Mouse (Mus musculus) kidney, adult 10 weeks (tissue): ENCODE results near the gene Crym. TPM values are rescaled to one million over a fixed set of nuclear protein-coding genes. Genes with fewer than 3 reads are reported as not detected.

Experiments used
- polyA plus RNA-seq: library from polyadenylated mRNA; stranded (reverse); fragments of 350-450 nt; fragmentation: Illumina TruSeq; extraction: RNeasy Lipid Tissue Mini Kit (QIAGEN cat#74804); gene quantifications from one replicate; pipeline ENCODE4 v1.2.3, GENCODE M21; 2014; ENCODE audit warnings: low read depth, low replicate concordance

The Crym gene
- 8.2 TPM for polyA plus RNA-seq

DNA sequence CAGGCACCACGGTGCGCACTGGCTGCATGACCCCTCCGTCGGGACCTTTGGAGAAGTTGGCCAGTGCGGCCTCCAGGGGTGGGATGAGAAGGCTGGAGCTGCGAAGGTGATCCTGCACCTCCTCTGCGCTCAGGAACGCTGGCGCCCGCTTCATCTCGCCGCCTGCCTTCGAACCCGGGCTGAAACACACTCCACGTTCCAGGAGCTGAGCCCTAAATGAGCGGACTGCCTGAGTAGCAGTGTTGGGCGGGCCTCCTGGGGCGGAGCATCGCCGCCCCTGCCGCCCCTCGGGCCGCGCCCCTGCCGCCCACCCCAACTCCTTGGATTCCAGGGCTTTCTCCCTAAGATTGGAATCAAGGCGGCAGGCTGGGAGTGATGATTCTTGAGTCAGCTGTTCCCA is at the start of gene Crym:
TSS of gene Crym (minus strand) at position 341 of the 400 bp plus-strand sequence.

DNA sequence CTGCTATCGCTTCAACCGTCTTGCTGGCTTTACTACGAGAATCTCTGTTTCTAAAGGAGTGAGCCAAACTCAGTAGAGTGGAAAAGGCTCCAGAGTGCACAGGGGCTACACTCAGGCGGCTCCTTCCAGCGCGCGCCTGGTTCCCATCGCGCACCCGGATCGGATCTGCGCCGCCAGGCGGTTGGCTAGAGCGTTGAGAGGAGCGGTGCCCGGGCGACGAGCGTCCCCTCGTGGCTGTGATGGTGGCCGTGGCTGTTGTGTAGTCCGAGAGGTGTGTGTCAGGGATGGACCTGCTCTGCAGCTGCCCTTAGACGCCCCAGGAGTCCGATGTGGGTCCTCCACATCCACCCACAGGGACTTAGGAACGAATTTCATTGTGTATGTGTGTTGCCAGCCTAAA is 1.9 kb upstream of the Crym start, which contains the start of gene Abca14:
TSS of gene Abca14 (plus strand) at position 173 of the 400 bp plus-strand sequence.

DNA sequence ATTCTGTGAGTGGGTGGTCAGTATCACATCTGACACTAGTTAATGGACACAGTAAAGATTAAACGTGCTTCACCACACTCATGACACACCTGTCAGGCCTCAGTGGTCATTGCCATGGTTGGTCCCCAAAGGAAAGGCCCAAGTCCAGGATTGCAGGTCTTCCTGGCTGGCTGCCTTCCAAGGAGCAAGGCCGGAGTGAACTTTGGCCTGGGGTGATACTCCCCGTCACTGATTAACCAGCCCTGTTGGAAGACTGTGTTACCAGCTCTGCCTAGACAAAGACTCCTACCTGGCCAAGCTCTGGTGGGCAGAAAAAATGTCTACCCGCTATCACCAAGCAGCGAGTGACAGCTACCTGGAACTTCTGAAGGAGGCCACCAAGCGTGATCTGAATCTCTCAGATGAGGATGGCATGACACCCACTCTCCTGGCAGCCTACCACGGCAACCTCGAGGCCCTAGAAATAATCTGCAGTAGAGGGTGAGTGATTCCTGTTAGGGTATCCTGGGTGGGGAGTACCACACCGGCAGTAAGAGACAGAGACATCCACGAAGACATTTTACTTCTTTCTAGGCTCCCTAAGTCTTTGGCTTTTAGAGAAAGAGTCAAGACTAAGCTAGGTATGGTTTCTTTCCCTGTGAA is 28.2 kb downstream of the Crym start, which contains the start of gene Anks4b:
TSS of gene Anks4b (plus strand) at position 256 of the 642 bp plus-strand sequence.

DNA sequence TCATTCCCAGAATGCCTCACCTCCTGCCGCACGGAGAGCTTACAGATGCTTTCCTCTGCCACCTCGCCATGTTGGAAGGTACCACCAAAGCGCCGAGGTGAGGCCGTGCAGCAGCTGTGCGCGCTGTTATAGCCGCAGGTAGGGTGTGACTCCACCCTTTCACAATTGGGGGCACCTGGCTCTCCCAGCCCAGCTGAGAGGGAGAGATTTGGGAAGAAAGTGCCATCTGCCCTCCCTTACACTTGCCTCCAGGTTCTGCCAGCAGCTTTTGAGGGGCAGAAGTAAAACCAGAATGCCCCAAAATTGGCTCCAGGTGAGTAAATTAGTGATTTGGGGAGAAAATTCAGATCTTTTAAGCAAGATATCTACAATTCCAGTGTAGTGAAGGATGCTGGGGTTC is 56.7 kb downstream of the Crym start, which contains the start of gene Zp2:
TSS of gene Zp2 (minus strand) at position 101 of the 400 bp plus-strand sequence.

Other genes with a start within 250 kb of the Crym start
- gene Dnah3, start 106.8 kb downstream of the Crym start, polyA plus RNA-seq, result 0.40 TPM
- 22.6 TPM for gene Tmem159, start 99.8 kb downstream of the Crym start, polyA plus RNA-seq
- not detected for gene Zp2, start 56.8 kb downstream of the Crym start, polyA plus RNA-seq
- gene Anks4b, start 28.3 kb downstream of the Crym start, polyA plus RNA-seq, result 81.7 TPM
- gene Abca14, start 1.9 kb upstream of the Crym start, polyA plus RNA-seq, result 0.16 TPM
- not detected for gene Abca15, start 126.6 kb upstream of the Crym start, polyA plus RNA-seq
- not detected for gene Abca16, start 207.5 kb upstream of the Crym start, polyA plus RNA-seq